Mouse (Mus musculus): ENCODE measurements around the gene Cd209d.
"Not testable (repeated sequence)": the region's sequence is repeated elsewhere in the genome, so short reads cannot be mapped to it uniquely, and the experiment has no call there.

The Cd209d gene

GRCm38 (mm10) chr8:3878455-3878854 is at the start of gene Cd209d:
TSS of gene Cd209d (minus strand) at chr8:3878555.
- DNase-seq: no peak

- no peak for DNase-seq
Measured at GRCm38 (mm10) chr8:3926744-3927143, 48.4 kb upstream of the Cd209d start, which contains the start of gene Cd209b. TSS of gene Cd209b (minus strand) at chr8:3926844.

GRCm38 (mm10) chr8:3876121-3876520 is 2.2 kb downstream of the Cd209d start:
- DNase-seq: no peak

- DNase-seq: not testable (repeated sequence)
Measured at GRCm38 (mm10) chr8:3862736-3863135, 15.6 kb downstream of the Cd209d start.

GRCm38 (mm10) chr8:3854209-3854608 is 24.1 kb downstream of the Cd209d start, which contains the start of gene Cd209e:
TSS of gene Cd209e (minus strand) at chr8:3854309.
- DNase-seq: no peak

All from lung, postnatal 4 days (tissue).